Comparison of ENCODE assay signal across 1 mouse cellular context in the genomic region with DNA sequence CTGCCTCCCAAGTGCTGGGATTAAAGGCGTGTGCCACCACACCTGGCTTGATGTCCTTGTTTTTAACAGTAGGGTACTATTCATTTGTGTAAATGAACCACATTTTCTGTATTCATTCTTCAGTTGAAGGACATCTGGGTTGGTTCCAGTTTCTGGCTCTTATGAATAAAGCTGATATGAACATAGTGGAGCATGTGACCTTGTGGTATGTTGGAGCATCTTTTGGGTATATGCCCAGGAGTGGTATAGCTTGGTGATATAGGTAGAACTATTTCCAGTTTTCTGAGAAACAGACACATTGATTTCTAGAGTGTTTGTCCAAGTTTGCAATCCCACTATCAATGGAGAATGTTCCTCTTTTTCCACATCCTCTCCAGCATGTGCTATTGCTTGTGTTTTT.
TF ChIP-seq lines count a peak whose summit lies in the region.

No protein-coding gene starts in this region.

TF ChIP-seq in MEL, 35 proteins besides CTCF, POLR2A, EP300 and RAD21 (continued from another document):
- TF ChIP-seq ZMIZ1 (IDR thresholded peaks at IDR 0.05; ENCODE audit: low read depth, low read length) (no peak), ZNF384 (IDR thresholded peaks at IDR 0.05; ENCODE audit: low read depth, low read length) (no peak)
TF ChIP-seq in MEL: peak in this region for 7.
